ENCODE assay signal across 10 mouse cellular contexts in the genomic region with DNA sequence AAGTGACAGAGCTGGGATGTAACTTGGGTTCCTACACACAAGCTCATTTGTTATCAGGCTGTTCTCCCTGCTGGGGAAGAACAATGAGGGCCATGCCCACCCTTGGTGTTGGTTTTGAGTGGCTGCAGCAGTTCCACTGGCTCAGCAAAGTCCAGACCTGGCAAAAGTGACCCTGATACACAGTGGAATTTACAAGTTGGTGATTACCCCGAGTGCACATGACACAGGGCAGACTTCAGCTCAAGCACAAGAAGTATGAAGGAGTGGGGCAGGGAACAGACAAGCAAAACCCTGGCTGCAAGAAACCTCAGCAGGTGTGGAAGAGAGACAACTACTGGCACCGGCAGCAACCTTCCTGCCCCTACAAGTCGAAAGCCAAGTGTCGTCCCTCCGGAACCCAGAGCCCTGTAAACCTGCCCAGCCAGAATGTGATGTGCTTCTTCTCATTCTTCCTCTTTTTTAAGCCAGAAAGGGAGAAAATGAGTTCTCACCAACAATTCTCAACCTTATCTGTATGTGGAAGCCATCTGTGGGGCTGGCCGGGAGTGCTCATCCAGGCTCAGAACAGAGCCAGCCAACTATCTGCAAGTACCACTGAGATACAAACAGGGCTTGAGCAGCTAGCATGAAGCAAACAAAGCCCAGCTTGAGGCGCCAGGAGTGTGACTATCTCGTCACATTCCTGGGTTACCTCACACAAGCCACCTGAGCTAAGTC. TPM values are rescaled to one million over a fixed set of nuclear protein-coding genes. Genes with fewer than 3 reads are reported as not detected.
DNase-seq lines count a peak whose midpoint lies in the region; ATAC-seq and TF ChIP-seq lines count a peak whose summit lies in the region.
"Had no signal": no experiment of that assay in that cellular context is flagged by ENCODE, and none has a peak within 500 bp of the region (broad histone marks: within the 10 kb centered on the region; RNA-seq: fewer than 3 reads in every experiment).

No protein-coding gene starts in this region.

- H3K9ac ChIP-seq in hindbrain, embryonic 14.5 days, result peak overlapping the region; percentile 20; the same call in 1 of the 2 replicates
- peak overlapping the region; percentile 51; the same call in 1 of the 2 replicates for H3K9ac ChIP-seq in liver, embryonic 13.5 days

- peaks cover 83% of the 10 kb centered on the region for H3K36me3 ChIP-seq in G1E (replicated peaks)
- peaks cover 24% of the 10 kb centered on the region for H3K36me3 ChIP-seq in hindbrain, embryonic 14.5 days (replicated peaks; ENCODE audit: control insufficient read depth, insufficient read depth)
- peaks cover 46% of the 10 kb centered on the region for H3K36me3 ChIP-seq in liver, embryonic 13.5 days

- no peak for TF ChIP-seq CTCF in G1E (IDR thresholded peaks at IDR 0.05; ENCODE audit: low read depth, low read length)

- DNase-seq in heart, adult 11 months, result peak; percentile 91
- DNase-seq in heart, adult 8-10 months (ENCODE audit: low spot score), result no peak
- peak; percentile 69 for DNase-seq in G1E (ENCODE audit: low spot score)
- no peak for DNase-seq in hindbrain, embryonic 14.5 days (ENCODE audit: low spot score)
- DNase-seq in liver, embryonic 13.5 days, result no peak
- no peak for DNase-seq in ovary, adult 18-20 months (ENCODE audit: low spot score)
- DNase-seq in spleen, adult 12 weeks (ENCODE audit: low spot score), result no peak
- no peak for DNase-seq in urinary bladder, adult 2 months (ENCODE audit: low spot score)
- DNase-seq: cerebellum, adult 9-11 months had no signal

- H3K4me3 ChIP-seq in G1E (ENCODE audit: low read depth, low read length), result peak overlapping the region; percentile 58; the same call in 1 of the 2 replicates
- H3K4me3 ChIP-seq in hindbrain, embryonic 14.5 days (replicated peaks; ENCODE audit: low read length), result no peak overlapping the region
- no peak overlapping the region for H3K4me3 ChIP-seq in liver, embryonic 13.5 days (replicated peaks)

- H3K27ac ChIP-seq in hindbrain, embryonic 14.5 days, result peak overlapping the region; percentile 56; the same call in 1 of the 2 replicates
- H3K27ac ChIP-seq in liver, embryonic 13.5 days, result peak overlapping the region; percentile 80

- 72% methylated on average over 8 of the region's 8 CpGs for WGBS in hindbrain, embryonic 14.5 days
- WGBS in liver, embryonic 13.5 days (ENCODE audit: insufficient replicate concordance), result 14% methylated on average over 8 of the region's 8 CpGs

- peak; percentile 67 for ATAC-seq in G1E (ENCODE audit: extremely low read depth, insufficient number of reproducible peaks, low FRiP score, poor library complexity, severe bottlenecking)
- ATAC-seq in hindbrain, embryonic 14.5 days (ENCODE audit: low FRiP score), result no peak
- peak; percentile 72 for ATAC-seq in liver, embryonic 13.5 days (ENCODE audit: low read depth)

- H3K9me3 ChIP-seq in G1E (replicated peaks), result no peaks in the 10 kb centered on the region
- H3K9me3 ChIP-seq in hindbrain, embryonic 14.5 days (ENCODE audit: control insufficient read depth, low read length), result no peaks in the 10 kb centered on the region
- H3K9me3 ChIP-seq in liver, embryonic 13.5 days (replicated peaks), result no peaks in the 10 kb centered on the region

- peaks cover 78% of the 10 kb centered on the region for H3K4me1 ChIP-seq in G1E (ENCODE audit: insufficient read depth, low read depth, low read length)
- H3K4me1 ChIP-seq in hindbrain, embryonic 14.5 days (replicated peaks; ENCODE audit: control insufficient read depth, insufficient read depth, low read length), result peaks cover 8% of the 10 kb centered on the region
- peaks cover 66% of the 10 kb centered on the region for H3K4me1 ChIP-seq in liver, embryonic 13.5 days (replicated peaks)

- no peak overlapping the region for H3K4me2 ChIP-seq in hindbrain, embryonic 14.5 days (replicated peaks)
- H3K4me2 ChIP-seq in liver, embryonic 13.5 days, result peak overlapping the region; percentile 25

- H3K27me3 ChIP-seq in G1E (ENCODE audit: insufficient read depth, low read length), result no peaks in the 10 kb centered on the region
- no peaks in the 10 kb centered on the region for H3K27me3 ChIP-seq in hindbrain, embryonic 14.5 days (ENCODE audit: control insufficient read depth, insufficient read depth, low read length)
- no peaks in the 10 kb centered on the region for H3K27me3 ChIP-seq in liver, embryonic 13.5 days

RNA-seq across cellular contexts. Expression of a gene that starts 8.3 kb away (rescaled TPM):
- under 1 TPM in 1 of 4 experiments, not detected in 3; 0.37 TPM for total RNA-seq in heart, adult 8-10 months (2022)
- total RNA-seq in G1E (2014; fragmentation: Nextera tagmentation) (2.4 TPM in 1 of 2 replicates, not detected in the other), G1E (2017) (0.22 and 0.35 TPM in 2 replicates)
- 0.55 and 0.61 TPM in 2 replicates for polyA plus RNA-seq in G1E (2012)
- not detected in 2 replicates for polyA plus RNA-seq in hindbrain, embryonic 14.5 days (2014; fragmentation: Nextera tagmentation; extraction: Ambion mirVana)
- 0.17 and 0.43 TPM in 2 replicates for polyA plus RNA-seq in liver, embryonic 13.5 days (2015; fragmentation: Nextera tagmentation; extraction: Ambion mirVana)
- 0.11 and 0.37 TPM in 2 replicates for polyA plus RNA-seq in urinary bladder, adult 2 months (2012; rRNA removed)
- total RNA-seq: left cerebral cortex, postnatal 10 days had no signal

RNA-seq across cellular contexts. Expression of a gene that starts 9.7 kb away (rescaled TPM):
- total RNA-seq in heart, adult 8-10 months (2022), result 10 to 100 TPM; 12.3 to 14.0 (median 13.1) TPM
- total RNA-seq in G1E (2014; fragmentation: Nextera tagmentation) (46.8 and 47.0 TPM in 2 replicates), G1E (2017) (17.9 and 18.8 TPM in 2 replicates)
- 93.4 and 94.2 TPM in 2 replicates for polyA plus RNA-seq in G1E (2012)
- 57.8 and 64.1 TPM in 2 replicates for polyA plus RNA-seq in hindbrain, embryonic 14.5 days (2014; fragmentation: Nextera tagmentation; extraction: Ambion mirVana)
- polyA plus RNA-seq in liver, embryonic 13.5 days (2015; fragmentation: Nextera tagmentation; extraction: Ambion mirVana), result 20.9 and 23.8 TPM in 2 replicates
- polyA plus RNA-seq in urinary bladder, adult 2 months (2012; rRNA removed), result 28.4 and 30.5 TPM in 2 replicates

RNA-seq across cellular contexts. Expression of a gene that starts 16.1 kb away (rescaled TPM):
- 10 to 100 TPM; 47.1 to 62.6 (median 51.0) TPM for total RNA-seq in heart, adult 8-10 months (2022)
- total RNA-seq in G1E (2014; fragmentation: Nextera tagmentation) (181 and 202 TPM in 2 replicates), G1E (2017) (153 and 173 TPM in 2 replicates)
- polyA plus RNA-seq in G1E (2012), result 362 and 429 TPM in 2 replicates
- 80.5 and 105 TPM in 2 replicates for polyA plus RNA-seq in hindbrain, embryonic 14.5 days (2014; fragmentation: Nextera tagmentation; extraction: Ambion mirVana)
- 18.8 and 20.5 TPM in 2 replicates for polyA plus RNA-seq in liver, embryonic 13.5 days (2015; fragmentation: Nextera tagmentation; extraction: Ambion mirVana)
- 148 and 160 TPM in 2 replicates for polyA plus RNA-seq in urinary bladder, adult 2 months (2012; rRNA removed)

RNA-seq across cellular contexts. Expression of a gene that starts 17.9 kb away (rescaled TPM):
- total RNA-seq in heart, adult 8-10 months (2022), result 1 to 10 TPM in 1 of 4 experiments, under 1 TPM in 3; 0.38 to 1.1 (median 0.78) TPM
- total RNA-seq in G1E (2014; fragmentation: Nextera tagmentation) (1.4 and 2.0 TPM in 2 replicates), G1E (2017) (4.2 and 4.7 TPM in 2 replicates)
- 2.6 TPM in 2 replicates for polyA plus RNA-seq in G1E (2012)
- polyA plus RNA-seq in hindbrain, embryonic 14.5 days (2014; fragmentation: Nextera tagmentation; extraction: Ambion mirVana), result 0.85 and 1.7 TPM in 2 replicates
- polyA plus RNA-seq in liver, embryonic 13.5 days (2015; fragmentation: Nextera tagmentation; extraction: Ambion mirVana), result 1.6 and 1.7 TPM in 2 replicates
- 5.6 and 6.5 TPM in 2 replicates for polyA plus RNA-seq in urinary bladder, adult 2 months (2012; rRNA removed)

RNA-seq across cellular contexts. Expression of a gene that starts 29.7 kb away (rescaled TPM):
- under 1 TPM; 0.09 to 0.53 (median 0.28) TPM for total RNA-seq in heart, adult 8-10 months (2022)
- total RNA-seq in G1E (2014; fragmentation: Nextera tagmentation), result not detected in 2 replicates
- total RNA-seq in G1E (2017), result 0.11 and 0.23 TPM in 2 replicates
- not detected in 2 replicates for polyA plus RNA-seq in G1E (2012)
- 0.20 and 0.31 TPM in 2 replicates for polyA plus RNA-seq in hindbrain, embryonic 14.5 days (2014; fragmentation: Nextera tagmentation; extraction: Ambion mirVana)
- polyA plus RNA-seq in liver, embryonic 13.5 days (2015; fragmentation: Nextera tagmentation; extraction: Ambion mirVana), result not detected in 2 replicates
- polyA plus RNA-seq in urinary bladder, adult 2 months (2012; rRNA removed), result 0.54 and 0.65 TPM in 2 replicates

Comparison
In these comparisons a context has a peak if more than half of its experiments do, and no peak if none do; other contexts are left out.
1. DNase-seq: peak in heart, adult 11 months (single experiment) and G1E (single experiment); none in heart, adult 8-10 months (single experiment), hindbrain, embryonic 14.5 days (single experiment), liver, embryonic 13.5 days (single experiment), ovary, adult 18-20 months (single experiment), spleen, adult 12 weeks (single experiment) and urinary bladder, adult 2 months (single experiment).